Mouse (Mus musculus) cerebellum, postnatal 14 days (tissue): ENCODE measurements around the gene Tln1.
A peak's percentile ranks its signal among the peaks of the same experiment; 100 is the strongest.
"Not testable (repeated sequence)": the region's sequence is repeated elsewhere in the genome, so short reads cannot be mapped to it uniquely, and the experiment has no call there.

Experiments used
- DNase-seq, 2 experiments: peaks; one replicate each; pipeline ENCODE4 v3.0.0; 2021; ENCODE audit warnings: mixed read lengths in 2 of 2

Gene Tln1

DNA sequence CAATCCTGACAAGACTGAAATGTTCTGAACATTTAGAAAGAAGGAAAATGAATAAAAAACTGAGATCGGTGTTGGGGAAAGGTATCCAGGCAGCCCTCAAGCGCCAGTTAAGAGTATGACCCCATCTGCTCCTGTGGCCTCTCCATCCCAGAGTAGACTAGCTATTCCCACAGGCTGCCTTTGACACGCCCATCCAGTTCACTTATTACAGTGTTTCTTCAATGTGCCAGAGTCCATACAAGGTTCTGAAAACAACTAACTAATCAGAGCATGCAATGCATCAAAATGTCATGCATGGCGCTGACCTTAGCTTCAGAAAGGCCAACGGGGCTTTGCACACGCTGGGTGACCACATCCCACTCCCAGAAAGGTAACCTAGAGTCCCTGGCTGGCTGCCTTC lies 59.0 kb downstream of the Tln1 start:
- DNase-seq = no peak

DNA sequence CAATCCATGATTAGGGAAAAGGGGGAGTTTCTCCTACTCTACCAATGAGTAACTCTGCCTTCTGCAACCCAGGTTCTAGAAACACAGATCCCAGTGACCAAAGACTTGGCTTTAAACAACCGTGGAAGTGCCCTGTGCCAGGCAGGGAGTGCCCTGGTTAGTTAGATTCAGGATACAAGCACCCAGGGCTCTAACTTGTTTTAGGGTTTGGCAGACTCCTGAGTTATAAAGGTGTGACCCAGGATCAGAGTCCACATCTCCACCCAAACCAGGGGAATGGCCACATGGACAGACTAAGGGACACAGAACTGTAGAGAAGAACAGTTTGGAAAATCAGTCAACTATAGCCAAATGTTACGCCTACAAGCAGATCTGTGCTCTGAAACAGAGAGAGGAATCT lies 59.5 kb downstream of the Tln1 start:
- DNase-seq = no peak

DNA sequence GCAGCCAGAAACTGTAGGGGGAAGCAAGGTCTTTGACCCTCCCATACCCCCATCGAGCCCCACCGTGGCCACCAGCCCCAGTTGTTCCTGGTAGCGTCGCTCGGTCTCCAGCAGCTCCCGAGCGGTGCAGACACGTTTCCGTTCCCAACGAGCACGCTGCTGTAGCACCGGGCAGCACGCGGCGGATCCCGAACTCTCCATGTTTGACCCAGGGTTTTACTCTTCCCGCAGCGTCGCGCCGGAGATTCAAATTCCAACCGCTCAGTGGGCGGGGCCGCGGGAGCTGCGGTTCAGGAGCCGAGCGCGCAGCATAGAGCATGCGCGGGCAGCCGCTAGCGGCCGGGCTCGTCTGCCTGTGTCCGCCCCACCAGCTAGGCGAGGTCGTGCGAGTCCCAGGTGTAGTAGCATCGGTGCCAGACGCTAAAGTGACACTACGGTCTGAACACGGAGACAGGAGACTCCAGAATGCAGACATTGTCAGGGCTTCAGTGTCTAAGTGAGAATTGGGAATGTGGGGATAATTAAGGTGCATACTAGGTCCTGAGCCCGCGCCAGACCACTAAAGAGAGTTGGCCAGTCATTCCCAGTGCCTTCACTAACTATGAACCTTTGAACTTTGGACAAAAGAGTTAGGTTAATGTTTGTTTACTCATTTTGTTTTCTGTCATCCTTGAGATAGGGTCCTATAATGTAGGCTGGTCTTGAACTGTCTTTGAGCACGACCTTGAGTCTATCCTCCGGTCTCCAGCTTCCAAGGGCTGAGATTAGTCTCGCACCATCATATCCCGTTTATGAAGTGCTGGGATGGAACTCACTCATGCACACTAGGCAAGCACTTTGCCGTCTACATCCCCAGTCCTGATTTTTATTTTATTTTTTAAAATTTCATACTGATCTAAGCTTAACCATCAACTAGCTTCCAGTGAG lies 62.8 kb downstream of the Tln1 start, which contains the start of gene Arhgef39:
Gene Arhgef39 (minus strand): TSS at position 289 of the 927 bp plus-strand sequence.
- peak; percentile 85 to 87 for DNase-seq

DNA sequence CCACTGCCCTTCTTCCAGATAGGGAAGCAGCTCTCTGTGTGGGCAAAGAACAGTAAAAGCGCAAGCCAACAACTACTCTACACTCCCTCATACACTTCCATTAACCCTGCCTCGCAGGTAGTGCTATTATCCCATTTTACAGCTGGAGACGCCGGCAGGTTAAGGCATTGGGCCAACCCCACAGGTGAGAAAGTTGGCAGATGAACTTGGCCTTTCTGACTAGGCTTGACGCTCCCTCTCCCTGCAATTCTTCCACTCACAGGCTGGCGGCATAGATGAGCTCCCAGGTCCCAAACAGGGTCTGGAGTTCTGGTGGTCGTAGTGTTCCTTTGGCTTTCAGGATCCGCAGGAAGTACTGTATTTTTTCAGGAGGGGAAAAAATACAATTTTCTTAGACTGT lies 63.5 kb downstream of the Tln1 start:
- peak; percentile 55 to 68 for DNase-seq

DNA sequence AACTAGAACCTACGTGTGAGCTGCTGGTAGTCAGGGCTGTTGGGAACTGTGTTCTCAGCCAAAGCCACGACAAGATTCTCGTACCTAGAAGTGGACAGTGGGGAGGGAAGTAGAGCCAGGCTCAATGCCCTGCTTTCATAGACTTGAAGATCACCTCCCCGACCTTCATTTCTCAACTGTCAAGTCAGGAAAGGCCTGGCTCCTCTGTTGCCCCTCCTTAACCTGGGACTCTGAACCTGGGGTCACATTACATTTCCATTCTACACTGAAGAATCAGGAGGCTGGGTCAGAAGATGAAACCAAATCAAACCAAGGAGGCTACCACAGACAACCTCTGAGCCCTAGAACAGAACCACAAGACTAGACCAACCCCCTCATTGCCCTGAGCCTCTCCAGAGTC lies 64.5 kb downstream of the Tln1 start:
- DNase-seq = no peak

DNA sequence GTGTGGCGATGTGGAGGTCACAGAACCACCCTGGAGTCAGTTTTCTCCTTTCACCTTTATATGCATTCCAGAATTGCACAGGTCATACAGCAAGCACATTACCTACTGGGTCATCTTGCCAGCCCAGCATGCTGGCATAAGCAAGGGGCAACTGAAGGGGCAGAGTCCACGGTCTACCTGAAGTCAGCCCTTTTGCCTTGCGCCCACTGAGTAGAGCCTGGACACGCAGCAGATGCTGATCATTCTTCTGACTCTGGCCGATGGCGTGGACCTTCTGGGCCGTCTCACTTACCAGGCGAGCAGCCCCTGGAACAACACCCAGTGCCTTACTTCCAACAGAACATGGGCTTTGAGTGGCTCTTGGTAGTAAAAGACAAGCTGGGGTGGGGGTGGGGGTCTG lies 65.1 kb downstream of the Tln1 start:
- no peak for DNase-seq

DNA sequence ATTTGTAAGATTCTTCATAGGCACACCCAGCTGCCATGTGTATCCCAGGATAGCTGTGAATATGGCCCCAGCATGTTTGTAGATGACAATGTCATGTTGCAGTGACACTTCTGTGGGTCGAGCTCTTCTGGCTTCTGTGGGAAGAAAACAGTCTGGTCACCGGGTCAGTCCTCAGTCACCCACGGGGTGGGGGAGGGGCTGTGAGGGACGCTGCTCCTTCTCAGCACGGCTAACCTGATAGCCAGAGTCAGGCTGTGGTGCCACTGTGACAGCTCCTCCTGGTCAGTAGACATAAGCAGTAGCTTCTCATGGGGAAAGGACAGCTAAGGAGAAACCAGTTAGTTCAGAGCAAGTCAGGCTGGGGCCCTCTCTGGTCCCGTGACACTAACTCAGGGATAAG lies 65.9 kb downstream of the Tln1 start:
- DNase-seq = no peak

- peak in 1 of 2 experiments; percentile 42 for DNase-seq
These were observed 68.6 kb downstream of the Tln1 start for GRCm38 (mm10) chr4:43493846-43494240.

- peak; percentile 98 to 99 for DNase-seq
These were observed 69.2 kb downstream of the Tln1 start for GRCm38 (mm10) chr4:43493186-43493845.

DNA sequence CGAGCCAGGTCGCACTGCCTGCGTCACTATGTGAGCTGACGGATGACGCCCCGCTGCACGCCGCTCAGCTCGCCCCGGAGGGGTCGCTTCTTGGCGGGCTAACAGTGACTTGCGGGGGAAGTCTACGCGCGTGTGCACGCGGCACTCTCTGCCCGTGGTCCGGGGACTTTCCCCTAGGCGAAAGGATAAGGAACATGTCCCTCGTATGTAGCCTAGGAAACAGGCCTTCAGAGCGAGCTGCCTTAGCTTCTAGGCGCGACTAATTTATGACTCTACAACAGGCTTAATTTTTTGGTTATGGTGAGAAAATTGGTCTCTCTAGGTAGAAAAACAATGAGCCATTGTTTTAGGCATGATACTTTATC lies 69.7 kb downstream of the Tln1 start, which contains the start of gene Ccdc107:
Gene Ccdc107 (plus strand): TSS at position 80 of the 365 bp plus-strand sequence.
- DNase-seq = peak; percentile 89 to 96

DNA sequence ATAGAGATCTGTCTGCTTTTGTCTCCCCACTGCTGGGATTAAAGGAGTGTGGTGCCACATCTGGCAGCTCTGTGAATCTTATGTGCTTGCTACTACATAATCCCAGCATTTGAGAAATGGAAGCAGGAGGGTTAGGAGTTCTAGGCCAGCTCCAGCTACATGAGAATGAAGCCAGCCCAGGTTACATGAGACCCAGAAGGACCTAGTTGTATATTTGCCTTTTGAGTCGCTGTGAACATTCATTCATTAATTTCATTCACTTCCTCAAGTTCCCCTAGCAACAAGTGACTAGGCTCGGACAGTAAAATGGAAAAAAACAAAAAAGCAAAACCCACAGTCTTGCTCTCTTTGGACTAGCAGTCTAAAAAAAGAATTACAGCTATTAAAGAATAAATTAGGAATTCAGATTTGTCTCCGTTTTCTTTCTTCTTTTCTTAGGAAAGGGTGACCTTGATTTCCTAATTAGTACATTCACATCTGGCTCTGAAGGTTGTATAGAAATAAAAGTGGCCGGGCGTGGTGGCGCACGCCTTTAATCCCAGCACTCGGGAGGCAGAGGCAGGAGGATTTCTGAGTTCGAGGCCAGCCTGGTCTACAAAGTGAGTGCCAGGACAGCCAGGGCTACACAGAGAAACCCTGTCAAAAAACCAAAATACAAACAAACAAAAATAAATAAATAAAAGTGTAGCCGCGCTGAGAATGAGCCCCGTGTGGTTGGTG lies 70.2 kb downstream of the Tln1 start:
- no peak for DNase-seq

GRCm38 (mm10) chr4:43490801-43491200 lies 71.7 kb downstream of the Tln1 start:
- no peak for DNase-seq

- DNase-seq = no peak
These were observed 72.9 kb downstream of the Tln1 start for GRCm38 (mm10) chr4:43489611-43490010.

- DNase-seq = not testable (repeated sequence)
These were observed 76.8 kb downstream of the Tln1 start for GRCm38 (mm10) chr4:43485666-43486065.

- no peak for DNase-seq
These were observed 78.9 kb downstream of the Tln1 start, which contains the start of gene Sit1 for GRCm38 (mm10) chr4:43483535-43484091. Gene Sit1, minus strand, starts transcription at chr4:43483734.

GRCm38 (mm10) chr4:43482591-43482990 lies 79.9 kb downstream of the Tln1 start:
- DNase-seq = peak; percentile 62 to 74

DNA sequence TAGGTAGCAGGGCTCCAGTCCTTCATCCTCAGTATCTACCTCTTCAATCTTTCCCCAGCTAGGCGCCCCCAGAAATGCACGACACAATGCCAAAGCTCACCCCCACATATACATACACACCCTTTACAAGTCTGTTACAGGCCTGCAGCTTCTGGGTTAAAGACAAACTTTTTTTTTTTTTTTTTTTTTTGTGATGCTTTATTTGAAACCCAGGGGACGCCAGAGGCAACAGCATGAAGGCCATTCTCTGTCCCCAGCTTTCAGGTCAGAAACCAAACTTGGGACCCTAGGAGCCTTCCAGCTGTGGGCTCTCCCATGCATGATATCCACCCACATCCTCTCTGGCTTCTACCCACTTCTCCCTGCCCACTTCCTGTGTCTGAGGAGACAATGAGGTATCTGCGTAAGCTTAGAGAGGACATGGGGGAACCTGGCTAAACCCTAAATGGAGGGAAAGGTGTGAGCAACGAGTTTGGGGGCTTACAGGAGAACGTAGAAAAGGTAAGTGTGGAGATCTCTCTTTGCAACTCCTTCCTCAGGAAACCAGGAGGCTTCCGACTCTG lies 80.5 kb downstream of the Tln1 start:
- DNase-seq = no peak
